Mouse (Mus musculus): ENCODE results near the gene Zic4. TPM values are rescaled to one million over a fixed set of nuclear protein-coding genes. Genes with fewer than 3 reads are reported as not detected.

Zic4 gene
- polyA plus RNA-seq, 1 experiment from 2014 or later = not detected

DNA sequence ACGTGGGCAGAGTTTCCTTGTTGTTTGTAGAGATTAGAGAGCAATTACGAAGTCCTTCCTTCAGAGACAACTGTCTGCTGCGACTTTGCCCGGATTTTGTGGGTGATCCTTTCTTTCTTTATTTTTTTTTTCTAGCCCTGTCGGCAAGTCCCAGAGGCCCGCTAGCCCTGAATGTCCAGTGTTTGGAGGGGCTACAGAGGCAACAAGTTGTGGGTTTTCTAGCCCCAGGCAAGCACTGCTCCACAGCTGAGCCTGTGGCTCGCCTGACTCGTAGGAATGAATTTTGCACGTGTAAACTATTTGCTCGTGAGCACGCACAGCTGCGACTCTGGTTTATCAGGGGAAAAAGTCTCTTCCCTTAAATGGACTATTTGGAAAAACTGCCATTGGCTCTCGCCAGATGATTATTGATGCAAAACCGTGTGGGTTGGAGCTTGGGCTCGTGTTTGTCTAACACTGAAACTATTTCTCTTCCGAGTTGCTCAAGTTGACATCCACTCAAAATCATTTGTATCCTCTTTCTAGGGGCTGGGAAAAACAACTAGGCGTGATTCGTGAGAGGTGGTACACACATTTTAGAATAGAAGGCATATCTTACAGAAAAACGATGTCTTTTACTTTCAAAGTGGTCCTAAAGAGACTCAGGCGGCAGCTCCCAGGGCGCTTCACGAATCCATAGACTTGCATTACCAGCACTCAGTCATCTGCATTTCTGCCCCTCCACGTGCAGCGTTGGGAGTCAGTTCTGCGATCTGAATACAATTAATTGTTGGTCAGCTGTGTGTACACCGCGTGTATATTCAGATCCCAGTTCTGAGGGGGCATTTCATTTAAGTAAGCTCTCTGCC lies 42.9 kb downstream of the Zic4 start:
- Histone ChIP-seq H3K27ac (ENCODE audit: low read length) (no peak overlapping the region), H3K36me3 (ENCODE audit: control insufficient read depth, insufficient read depth) (no peaks in the 10 kb centered on the region), H3K9ac (ENCODE audit: low read depth, low read length) (no peak overlapping the region), H3K4me1 (ENCODE audit: control insufficient read depth, low read depth, low read length) (no peaks in the 10 kb centered on the region), H3K27me3 (ENCODE audit: control insufficient read depth, insufficient read depth, low read depth, low read length) (peaks cover 74% of the 10 kb centered on the region), H3K4me2 (ENCODE audit: low read depth, low read length) (no peak overlapping the region), H3K4me3 (ENCODE audit: low read depth, low read length) (no peak overlapping the region), H3K9me3 (replicated peaks; ENCODE audit: control insufficient read depth, low read length) (no peaks in the 10 kb centered on the region)
- no peak for ATAC-seq (ENCODE audit: low read depth)
- 1% methylated on average over 27 of the region's 27 CpGs for WGBS (ENCODE audit: insufficient replicate concordance)

DNA sequence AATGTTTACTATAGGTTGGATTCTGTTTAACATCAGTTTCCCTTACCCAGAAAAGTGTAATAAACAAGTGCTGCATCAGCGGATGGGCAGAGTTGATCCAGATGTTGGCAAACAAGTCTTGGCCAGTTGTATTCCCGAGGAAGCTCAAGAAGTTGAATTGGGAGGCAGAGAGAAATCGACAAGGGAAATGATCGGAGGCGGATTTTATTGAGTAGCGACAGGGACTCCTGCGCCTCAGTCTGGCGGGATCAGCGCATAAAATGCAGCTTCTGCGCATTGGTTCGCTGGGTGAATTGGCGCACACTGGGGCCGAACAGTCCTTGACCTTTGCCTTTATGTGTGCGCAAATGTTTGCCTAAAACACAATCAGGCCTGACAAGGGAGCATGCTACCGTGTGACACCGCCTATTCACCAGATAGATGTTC lies 43.6 kb downstream of the Zic4 start:
- WGBS (ENCODE audit: insufficient replicate concordance) = 2% methylated on average over 16 of the region's 16 CpGs
- no peak for ATAC-seq (ENCODE audit: low read depth)
- H3K4me1 ChIP-seq (ENCODE audit: control insufficient read depth, low read depth, low read length) = no peaks in the 10 kb centered on the region
- H3K27ac ChIP-seq (ENCODE audit: low read length) = no peak overlapping the region
- no peaks in the 10 kb centered on the region for H3K36me3 ChIP-seq (ENCODE audit: control insufficient read depth, insufficient read depth)
- no peak overlapping the region for H3K4me3 ChIP-seq (ENCODE audit: low read depth, low read length)
- no peak overlapping the region for H3K9ac ChIP-seq (ENCODE audit: low read depth, low read length)
- H3K9me3 ChIP-seq (replicated peaks; ENCODE audit: control insufficient read depth, low read length) = no peaks in the 10 kb centered on the region
- no peak overlapping the region for H3K4me2 ChIP-seq (ENCODE audit: low read depth, low read length)
- H3K27me3 ChIP-seq (ENCODE audit: control insufficient read depth, insufficient read depth, low read depth, low read length) = peaks cover 70% of the 10 kb centered on the region

DNA sequence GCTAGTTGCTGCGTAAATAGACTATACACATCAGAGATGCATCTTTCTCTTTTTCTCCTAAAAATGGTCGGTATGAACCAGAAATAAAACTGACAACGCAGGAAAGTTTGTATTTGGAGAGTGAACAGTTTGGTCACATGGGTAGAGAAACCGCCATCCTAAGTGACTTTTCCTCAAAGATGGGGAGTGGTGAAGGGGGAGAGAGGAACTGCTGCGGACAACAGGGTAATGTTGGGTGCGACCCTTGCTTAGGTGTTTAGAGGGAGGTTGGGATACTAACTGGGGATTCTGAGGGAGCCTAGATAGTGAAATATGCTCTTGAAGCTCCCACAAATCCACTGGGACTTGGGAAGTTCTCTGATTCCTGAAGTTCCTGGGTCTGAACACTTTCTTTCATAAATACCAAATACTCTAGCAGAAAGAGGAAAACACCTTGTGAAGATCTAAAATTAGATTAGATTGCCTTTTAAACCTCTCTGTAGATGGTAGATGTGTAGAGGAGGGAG lies 44.1 kb downstream of the Zic4 start:
- no peak for ATAC-seq (ENCODE audit: low read depth)
- no peaks in the 10 kb centered on the region for H3K4me1 ChIP-seq (ENCODE audit: control insufficient read depth, low read depth, low read length)

DNA sequence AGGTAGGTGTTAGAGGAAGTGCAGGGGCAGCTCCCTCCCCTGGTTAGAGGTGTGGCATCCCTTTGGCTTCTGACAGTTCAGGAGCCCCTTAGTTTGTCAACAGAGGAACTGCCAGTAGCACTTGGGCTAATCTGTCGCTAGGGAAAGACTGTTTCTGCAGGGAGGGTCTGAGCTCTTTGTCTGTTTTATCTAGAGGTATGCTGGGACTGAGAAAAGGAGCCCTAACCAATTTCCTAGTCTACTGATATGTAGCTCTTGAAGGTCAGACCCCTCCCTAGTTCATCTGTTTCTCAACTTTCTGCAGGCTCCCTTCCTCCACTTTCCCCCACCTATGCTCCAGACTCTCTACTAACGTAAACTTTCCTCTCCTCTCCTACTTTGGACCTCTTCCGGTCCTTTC lies 47.6 kb downstream of the Zic4 start:
- no peak overlapping the region for H3K27ac ChIP-seq (ENCODE audit: low read length)
- no peak overlapping the region for H3K4me3 ChIP-seq (ENCODE audit: low read depth, low read length)
- H3K9ac ChIP-seq (ENCODE audit: low read depth, low read length) = no peak overlapping the region
- peaks cover 33% of the 10 kb centered on the region for H3K27me3 ChIP-seq (ENCODE audit: control insufficient read depth, insufficient read depth, low read depth, low read length)
- no peak for ATAC-seq (ENCODE audit: low read depth)
- H3K9me3 ChIP-seq (replicated peaks; ENCODE audit: control insufficient read depth, low read length) = no peaks in the 10 kb centered on the region
- WGBS (ENCODE audit: insufficient replicate concordance) = 3% methylated on average over 3 of the region's 3 CpGs
- H3K4me1 ChIP-seq (ENCODE audit: control insufficient read depth, low read depth, low read length) = no peaks in the 10 kb centered on the region
- no peak overlapping the region for H3K4me2 ChIP-seq (ENCODE audit: low read depth, low read length)
- H3K36me3 ChIP-seq (ENCODE audit: control insufficient read depth, insufficient read depth) = no peaks in the 10 kb centered on the region

More for the DNA sequence above, 44.1 kb downstream of the Zic4 start:
- WGBS (ENCODE audit: insufficient replicate concordance) = 3% methylated on average over 6 of the region's 6 CpGs
- H3K4me2 ChIP-seq (ENCODE audit: low read depth, low read length) = no peak overlapping the region
- H3K36me3 ChIP-seq (ENCODE audit: control insufficient read depth, insufficient read depth) = no peaks in the 10 kb centered on the region
- no peak overlapping the region for H3K4me3 ChIP-seq (ENCODE audit: low read depth, low read length)
- H3K27me3 ChIP-seq (ENCODE audit: control insufficient read depth, insufficient read depth, low read depth, low read length) = peaks cover 64% of the 10 kb centered on the region
- H3K27ac ChIP-seq (ENCODE audit: low read length) = no peak overlapping the region
- H3K9ac ChIP-seq (ENCODE audit: low read depth, low read length) = no peak overlapping the region
- no peaks in the 10 kb centered on the region for H3K9me3 ChIP-seq (replicated peaks; ENCODE audit: control insufficient read depth, low read length)

- Histone ChIP-seq H3K4me1 (ENCODE audit: control insufficient read depth, low read depth, low read length) (no peaks in the 10 kb centered on the region), H3K4me3 (ENCODE audit: low read depth, low read length) (no peak overlapping the region), H3K9me3 (replicated peaks; ENCODE audit: control insufficient read depth, low read length) (no peaks in the 10 kb centered on the region), H3K9ac (ENCODE audit: low read depth, low read length) (no peak overlapping the region), H3K27ac (ENCODE audit: low read length) (no peak overlapping the region), H3K4me2 (ENCODE audit: low read depth, low read length) (no peak overlapping the region), H3K27me3 (ENCODE audit: control insufficient read depth, insufficient read depth, low read depth, low read length) (peaks cover 10% of the 10 kb centered on the region), H3K36me3 (ENCODE audit: control insufficient read depth, insufficient read depth) (no peaks in the 10 kb centered on the region)
- 4% methylated on average over 12 of the region's 12 CpGs for WGBS (ENCODE audit: insufficient replicate concordance)
- ATAC-seq (ENCODE audit: low read depth) = no peak
Measured at GRCm38 (mm10) chr9:91414007-91414661, 51.9 kb downstream of the Zic4 start.

GRCm38 (mm10) chr9:91420441-91420840 lies 58.2 kb downstream of the Zic4 start:
- no peak overlapping the region for H3K4me2 ChIP-seq (ENCODE audit: low read depth, low read length)
- no peak overlapping the region for H3K9ac ChIP-seq (ENCODE audit: low read depth, low read length)
- peaks cover 7% of the 10 kb centered on the region; the same call in 1 of the 2 replicates for H3K27me3 ChIP-seq (ENCODE audit: control insufficient read depth, insufficient read depth, low read depth, low read length)
- H3K4me1 ChIP-seq (ENCODE audit: control insufficient read depth, low read depth, low read length) = no peaks in the 10 kb centered on the region
- H3K27ac ChIP-seq (ENCODE audit: low read length) = no peak overlapping the region
- H3K4me3 ChIP-seq (ENCODE audit: low read depth, low read length) = no peak overlapping the region
- WGBS (ENCODE audit: insufficient replicate concordance) = 4% methylated on average over 18 of the region's 18 CpGs
- no peaks in the 10 kb centered on the region for H3K9me3 ChIP-seq (replicated peaks; ENCODE audit: control insufficient read depth, low read length)
- no peaks in the 10 kb centered on the region for H3K36me3 ChIP-seq (ENCODE audit: control insufficient read depth, insufficient read depth)
- ATAC-seq (ENCODE audit: low read depth) = no peak

Other genes starting within 250 kb of the Zic4 start
- gene Zic1, start 3.4 kb downstream of the Zic4 start, polyA plus RNA-seq (2015; fragmentation: Nextera tagmentation; extraction: Ambion mirVana) = 0.01 TPM in 1 of 2 replicates, not detected in the other